Mouse (Mus musculus): ENCODE measurements around the gene Mrgprb2. TPM values are rescaled to one million over a fixed set of nuclear protein-coding genes. Genes with fewer than 3 reads are reported as not detected.

The Mrgprb2 gene
- total RNA-seq (2021) = 0.22 TPM in 1 of 2 replicates, not detected in the other
- long read RNA-seq, experiment 1 = 0 reads
- long read RNA-seq, experiment 2 = 0 reads

- DNase-seq = no peak
Observed at GRCm38 (mm10) chr7:48557986-48558385, at the start of gene Mrgprb2. Mrgprb2 (minus strand) TSS chr7:48558086.

Other genes starting within 250 kb of the Mrgprb2 start
- gene Mrgprb8, start 169.6 kb downstream of the Mrgprb2 start, total RNA-seq (2021) = not detected in 2 replicates
- 0.11 and 0.30 TPM in 2 replicates for gene Mrgprb1, start 101.7 kb downstream of the Mrgprb2 start, total RNA-seq (2021)
- not detected in 2 replicates for gene Mrgprx2, start 58.8 kb downstream of the Mrgprb2 start, total RNA-seq (2021)
- gene Mrgprb3, start 85.7 kb upstream of the Mrgprb2 start, total RNA-seq (2021) = not detected in 2 replicates
- 9.5 and 10.6 TPM in 2 replicates for gene Zdhhc13, start 230.9 kb upstream of the Mrgprb2 start, total RNA-seq (2021)

Measured in adrenal gland, postnatal 14 days (tissue).